9 mouse cellular contexts compared by ENCODE assay signal in genomic region chr4:151156904-151157303, GRCm38 (mm10).
DNase-seq lines count a peak whose midpoint lies in the region; ATAC-seq and TF ChIP-seq lines count a peak whose summit lies in the region.
"Had no signal": no experiment of that assay in that cellular context is flagged by ENCODE, and none has a peak within 500 bp of the region (broad histone marks: within the 10 kb centered on the region; RNA-seq: fewer than 3 reads in every experiment).

No protein-coding gene starts in this region.

- peak; percentile 93 for TF ChIP-seq CTCF in brain, embryonic 14.5 days (IDR thresholded peaks at IDR 0.05; ENCODE audit: borderline replicate concordance, extremely low read depth, insufficient read depth, insufficient read length)
- peak; percentile 88 for TF ChIP-seq CTCF in embryonic fibroblast, embryonic 13.5 days (IDR thresholded peaks at IDR 0.05; ENCODE audit: borderline replicate concordance, insufficient read depth, low read length)

- H3K27me3 ChIP-seq in lung, embryonic 16.5 days (ENCODE audit: control insufficient read depth, insufficient read depth, low read depth, low read length) = no peaks in the 10 kb centered on the region

- no peaks in the 10 kb centered on the region for H3K4me1 ChIP-seq in embryonic fibroblast, embryonic 13.5 days (ENCODE audit: control insufficient read depth, insufficient read depth, low read length)
- H3K4me1 ChIP-seq in lung, embryonic 16.5 days (replicated peaks; ENCODE audit: control insufficient read depth, insufficient read depth, low read length) = no peaks in the 10 kb centered on the region; the same call in 1 of the 2 replicates

- no peaks in the 10 kb centered on the region for H3K9me3 ChIP-seq in lung, embryonic 16.5 days (ENCODE audit: control insufficient read depth, low read length)
- H3K9me3 ChIP-seq: heart, embryonic 15.5 days had no signal

- DNase-seq in ES-CJ7 (ENCODE audit: low read depth, low spot score) = peak; percentile 71
- DNase-seq in brain, embryonic 14.5 days (ENCODE audit: low read depth) = peak; percentile 87
- peak; percentile 83 to 92 for DNase-seq in heart, postnatal 14 days
- peak; percentile 60 for DNase-seq in large intestine, adult 2 months (ENCODE audit: low read depth, low spot score)
- DNase-seq in retina, embryonic 14.5 days (ENCODE audit: low spot score) = peak; percentile 93
- DNase-seq in thymus, postnatal 4 days = peak; percentile 81

- no peak for TF ChIP-seq POLR2A in brain, embryonic 14.5 days (IDR thresholded peaks at IDR 0.05; ENCODE audit: borderline replicate concordance, extremely low read depth, insufficient read depth, insufficient read length, poor library complexity, severe bottlenecking)
- TF ChIP-seq POLR2A in embryonic fibroblast, embryonic 13.5 days (IDR thresholded peaks at IDR 0.05; ENCODE audit: low read depth, low read length) = no peak

- H3K27ac ChIP-seq in embryonic fibroblast, embryonic 13.5 days (ENCODE audit: insufficient read depth, low read length) = no peak overlapping the region
- H3K27ac ChIP-seq in lung, embryonic 16.5 days (ENCODE audit: low read length) = no peak overlapping the region
- H3K27ac ChIP-seq: heart, embryonic 15.5 days had no signal

- H3K9ac ChIP-seq in lung, embryonic 16.5 days (ENCODE audit: low read length) = no peak overlapping the region
- H3K9ac ChIP-seq: heart, embryonic 15.5 days had no signal

- no peak overlapping the region for H3K4me3 ChIP-seq in embryonic fibroblast, embryonic 13.5 days (ENCODE audit: insufficient read depth, low read length)
- no peak overlapping the region for H3K4me3 ChIP-seq in lung, embryonic 16.5 days (ENCODE audit: low read length)
- H3K4me3 ChIP-seq: heart, embryonic 15.5 days had no signal

- peak; percentile 51; the same call in 1 of the 2 replicates for ATAC-seq in lung, embryonic 16.5 days (ENCODE audit: low read depth)

- 1% methylated on average over 7 of the region's 7 CpGs for WGBS in large intestine, adult 2 months
- WGBS in lung, embryonic 16.5 days = 2% methylated on average over 7 of the region's 7 CpGs

- H3K36me3 ChIP-seq in lung, embryonic 16.5 days (ENCODE audit: control insufficient read depth, insufficient read depth, low read length) = no peaks in the 10 kb centered on the region
- H3K36me3 ChIP-seq: heart, embryonic 15.5 days had no signal

- no peak overlapping the region for H3K4me2 ChIP-seq in lung, embryonic 16.5 days (ENCODE audit: low read depth, low read length)
- H3K4me2 ChIP-seq: heart, embryonic 15.5 days had no signal

- intact Hi-C loops in heart, postnatal 14 days (cut with DNase I) = loop anchor here (2.0 to 10.0 kb wide), 5 partner anchors 65 to 758 kb away; no protein-coding TSS in a partner anchor
